13 mouse cellular contexts compared by ENCODE assay signal in the genomic region with DNA sequence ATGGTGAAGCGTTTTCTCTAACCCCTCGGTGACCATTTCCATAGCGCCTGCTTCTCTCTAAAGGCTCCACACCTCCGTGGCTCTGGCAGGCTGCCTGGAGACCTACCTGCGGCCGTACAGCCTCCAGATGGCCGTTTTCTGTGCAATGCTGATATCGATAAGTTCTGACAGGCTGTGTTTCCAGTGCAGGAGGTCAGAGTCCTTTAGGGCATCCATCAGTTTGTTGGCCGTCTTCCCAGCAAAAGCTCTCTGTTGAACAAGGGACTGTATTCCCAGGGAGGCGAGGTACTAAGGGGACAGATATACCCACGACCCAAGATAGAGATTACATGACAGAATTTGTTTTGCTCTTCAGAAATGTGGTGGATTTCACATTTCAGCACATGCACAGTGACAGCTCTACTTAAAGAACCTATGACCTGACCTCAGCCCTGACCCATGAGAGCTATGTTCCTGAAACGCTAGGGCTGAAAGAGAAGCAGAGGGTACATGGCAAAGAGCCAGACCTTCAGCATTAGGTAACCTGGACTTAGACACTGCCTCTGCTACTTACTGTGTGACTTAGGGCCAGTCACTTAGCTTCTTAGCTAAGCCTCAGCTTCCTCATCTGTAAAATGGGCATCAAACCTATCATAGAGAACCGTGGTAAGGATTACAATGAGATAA. TPM values are rescaled to one million over a fixed set of nuclear protein-coding genes. Genes with fewer than 3 reads are reported as not detected.
DNase-seq lines count a peak whose midpoint lies in the region; ATAC-seq lines count a peak whose summit lies in the region.
"Had no signal": no experiment of that assay in that cellular context is flagged by ENCODE, and none has a peak within 500 bp of the region (broad histone marks: within the 10 kb centered on the region; RNA-seq: fewer than 3 reads in every experiment).

No protein-coding gene starts in this region.

- H3K36me3 ChIP-seq in heart, embryonic 14.5 days (ENCODE audit: control insufficient read depth, insufficient read depth, low read length), result peaks cover 95% of the 10 kb centered on the region
- peaks cover 59% of the 10 kb centered on the region for H3K36me3 ChIP-seq in heart, embryonic 11.5 days (ENCODE audit: control insufficient read depth, insufficient read depth, low read length)
- H3K36me3 ChIP-seq in intestine, embryonic 14.5 days (ENCODE audit: control insufficient read depth, insufficient read depth, low read length), result peaks cover 95% of the 10 kb centered on the region
- H3K36me3 ChIP-seq in stomach, embryonic 15.5 days, result peaks cover 75% of the 10 kb centered on the region

- no peak overlapping the region for H3K4me3 ChIP-seq in heart, embryonic 14.5 days (ENCODE audit: control insufficient read depth in 1 of 2, insufficient read depth in 1 of 2, low read depth in 1 of 2, low read length in 2 of 2)
- no peak overlapping the region for H3K4me3 ChIP-seq in heart, embryonic 11.5 days (ENCODE audit: low read depth, low read length)
- H3K4me3 ChIP-seq in intestine, embryonic 14.5 days (ENCODE audit: low read depth, low read length), result no peak overlapping the region
- H3K4me3 ChIP-seq in stomach, embryonic 15.5 days (replicated peaks), result no peak overlapping the region

- peak; percentile 67; the same call in 1 of the 2 replicates for ATAC-seq in heart, embryonic 14.5 days (ENCODE audit: insufficient number of reproducible peaks, insufficient read depth, low FRiP score, low read depth)
- no peak for ATAC-seq in heart, embryonic 11.5 days (replicated peaks; ENCODE audit: insufficient number of reproducible peaks, low FRiP score, low TSS enrichment)
- no peak for ATAC-seq in intestine, embryonic 14.5 days (replicated peaks; ENCODE audit: low FRiP score, low TSS enrichment, low read depth)
- ATAC-seq in stomach, embryonic 15.5 days (ENCODE audit: insufficient read depth, low FRiP score, low read depth), result peak; percentile 42; the same call in 1 of the 2 replicates

- no peaks in the 10 kb centered on the region for H3K9me3 ChIP-seq in heart, embryonic 14.5 days (ENCODE audit: control insufficient read depth, low read length)
- no peaks in the 10 kb centered on the region for H3K9me3 ChIP-seq in heart, embryonic 11.5 days (replicated peaks; ENCODE audit: control insufficient read depth, low read length)
- H3K9me3 ChIP-seq in intestine, embryonic 14.5 days (ENCODE audit: control insufficient read depth, low read length), result no peaks in the 10 kb centered on the region
- no peaks in the 10 kb centered on the region for H3K9me3 ChIP-seq in stomach, embryonic 15.5 days

- no peak overlapping the region for H3K4me2 ChIP-seq in heart, embryonic 14.5 days (ENCODE audit: low read length)
- H3K4me2 ChIP-seq in heart, embryonic 11.5 days, result no peak overlapping the region
- H3K4me2 ChIP-seq in intestine, embryonic 14.5 days (ENCODE audit: low read length), result no peak overlapping the region
- H3K4me2 ChIP-seq in stomach, embryonic 15.5 days, result no peak overlapping the region

- DNase-seq in lung, postnatal 36 days, result peak; percentile 58
- DNase-seq in lung, postnatal 25 days (ENCODE audit: low spot score), result no peak
- no peak for DNase-seq in intestine, embryonic 14.5 days (ENCODE audit: low spot score)
- no peak for DNase-seq in spleen, postnatal 36 days (ENCODE audit: low spot score in 2 of 2)
- no peak for DNase-seq in left cerebral cortex, adult 8-10 months (ENCODE audit: low spot score in 2 of 2)
- DNase-seq: embryo, embryonic 11 days; lung, adult 2 months; right cerebral cortex, postnatal 25 days; thymus, postnatal 36 days had no signal

- H3K4me1 ChIP-seq in heart, embryonic 14.5 days (ENCODE audit: control insufficient read depth in 2 of 2, insufficient read depth in 2 of 2, low read length in 2 of 2), result peaks cover 22 to 55% of the 10 kb centered on the region in 2 experiments
- peaks cover 23% of the 10 kb centered on the region for H3K4me1 ChIP-seq in heart, embryonic 11.5 days (ENCODE audit: control insufficient read depth, insufficient read depth, low read length)
- H3K4me1 ChIP-seq in intestine, embryonic 14.5 days (replicated peaks; ENCODE audit: control insufficient read depth, insufficient read depth, low read length), result peaks cover 8% of the 10 kb centered on the region
- peaks cover 14% of the 10 kb centered on the region; the same call in 1 of the 2 replicates for H3K4me1 ChIP-seq in stomach, embryonic 15.5 days

- H3K9ac ChIP-seq in heart, embryonic 14.5 days (ENCODE audit: low read length), result no peak overlapping the region
- no peak overlapping the region for H3K9ac ChIP-seq in heart, embryonic 11.5 days (ENCODE audit: low read depth, low read length)
- H3K9ac ChIP-seq in intestine, embryonic 14.5 days (ENCODE audit: low read length), result no peak overlapping the region
- H3K9ac ChIP-seq in stomach, embryonic 15.5 days, result no peak overlapping the region

- no peaks in the 10 kb centered on the region for H3K27me3 ChIP-seq in heart, embryonic 14.5 days (ENCODE audit: control insufficient read depth, insufficient read depth, low read length)
- no peaks in the 10 kb centered on the region for H3K27me3 ChIP-seq in heart, embryonic 11.5 days (ENCODE audit: control insufficient read depth, insufficient read depth, low read length)
- no peaks in the 10 kb centered on the region for H3K27me3 ChIP-seq in intestine, embryonic 14.5 days (replicated peaks; ENCODE audit: control insufficient read depth, insufficient read depth, low read length)
- H3K27me3 ChIP-seq in stomach, embryonic 15.5 days (replicated peaks), result no peaks in the 10 kb centered on the region

- WGBS in heart, embryonic 14.5 days, result 40% methylated on average over 13 of the region's 13 CpGs
- WGBS in heart, embryonic 11.5 days (ENCODE audit: insufficient replicate concordance), result 80% methylated on average over 13 of the region's 13 CpGs
- WGBS in intestine, embryonic 14.5 days, result 79% methylated on average over 13 of the region's 13 CpGs
- 68% methylated on average over 13 of the region's 13 CpGs for WGBS in stomach, embryonic 15.5 days

- peak overlapping the region; percentile 57 to 67 for H3K27ac ChIP-seq in heart, embryonic 14.5 days (replicated peaks in 1 of 2; ENCODE audit: control insufficient read depth in 1 of 2, insufficient read depth in 1 of 2, low read depth in 2 of 2, low read length in 2 of 2)
- H3K27ac ChIP-seq in heart, embryonic 11.5 days (ENCODE audit: low read depth, low read length), result no peak overlapping the region
- 0 out of 2 replicates have a peak overlapping the region, but pooled peaks have one; percentile 6 for H3K27ac ChIP-seq in intestine, embryonic 14.5 days (ENCODE audit: low read depth)
- H3K27ac ChIP-seq in stomach, embryonic 15.5 days, result peak overlapping the region; percentile 21; the same call in 1 of the 2 replicates
- H3K27ac ChIP-seq: kidney, postnatal 0 days had no signal

RNA-seq across cellular contexts. Expression of a gene that starts 20.7 kb away (rescaled TPM):
- 327 and 338 TPM in 2 replicates for polyA plus RNA-seq in heart, embryonic 14.5 days (2014; fragmentation: Nextera tagmentation; extraction: Ambion mirVana)
- 354 and 366 TPM in 2 replicates for polyA plus RNA-seq in heart, embryonic 11.5 days (2014; fragmentation: Nextera tagmentation; extraction: Ambion mirVana)
- 448 and 490 TPM in 2 replicates for polyA plus RNA-seq in intestine, embryonic 14.5 days (2014; fragmentation: Nextera tagmentation; extraction: Ambion mirVana)
- 384 and 409 TPM in 2 replicates for polyA plus RNA-seq in stomach, embryonic 15.5 days (2015; fragmentation: Nextera tagmentation; extraction: Ambion mirVana)
- 100 to 1,000 TPM; 201 to 221 (median 205) TPM for total RNA-seq in left cerebral cortex, adult 8-10 months (2022)

RNA-seq across cellular contexts. Expression of a gene that starts 21.3 kb away (rescaled TPM):
- 11.2 and 12.4 TPM in 2 replicates for polyA plus RNA-seq in heart, embryonic 14.5 days (2014; fragmentation: Nextera tagmentation; extraction: Ambion mirVana)
- 8.7 and 14.0 TPM in 2 replicates for polyA plus RNA-seq in heart, embryonic 11.5 days (2014; fragmentation: Nextera tagmentation; extraction: Ambion mirVana)
- polyA plus RNA-seq in intestine, embryonic 14.5 days (2014; fragmentation: Nextera tagmentation; extraction: Ambion mirVana), result 24.3 and 27.3 TPM in 2 replicates
- polyA plus RNA-seq in stomach, embryonic 15.5 days (2015; fragmentation: Nextera tagmentation; extraction: Ambion mirVana), result 23.2 and 25.2 TPM in 2 replicates
- 100 to 1,000 TPM; 193 to 209 (median 196) TPM for total RNA-seq in left cerebral cortex, adult 8-10 months (2022)

RNA-seq across cellular contexts. Expression of a gene that starts 49.4 kb away (rescaled TPM):
- 30.1 and 34.7 TPM in 2 replicates for polyA plus RNA-seq in heart, embryonic 14.5 days (2014; fragmentation: Nextera tagmentation; extraction: Ambion mirVana)
- 32.4 and 36.0 TPM in 2 replicates for polyA plus RNA-seq in heart, embryonic 11.5 days (2014; fragmentation: Nextera tagmentation; extraction: Ambion mirVana)
- 31.8 and 38.2 TPM in 2 replicates for polyA plus RNA-seq in intestine, embryonic 14.5 days (2014; fragmentation: Nextera tagmentation; extraction: Ambion mirVana)
- 28.4 and 32.7 TPM in 2 replicates for polyA plus RNA-seq in stomach, embryonic 15.5 days (2015; fragmentation: Nextera tagmentation; extraction: Ambion mirVana)
- total RNA-seq in left cerebral cortex, adult 8-10 months (2022), result 10 to 100 TPM; 52.6 to 75.9 (median 58.6) TPM

Comparison
In these comparisons a context has a peak if more than half of its experiments do, and no peak if none do; other contexts are left out.
1. ATAC-seq: peak in heart, embryonic 14.5 days (single experiment) and stomach, embryonic 15.5 days (single experiment); none in heart, embryonic 11.5 days (single experiment) and intestine, embryonic 14.5 days (single experiment).